Mouse (Mus musculus): ENCODE data around the gene Vsx2. TPM values are rescaled to one million over a fixed set of nuclear protein-coding genes. Genes with fewer than 3 reads are reported as not detected.

The Vsx2 gene
- polyA plus RNA-seq (2015; fragmentation: Nextera tagmentation; extraction: Ambion mirVana) = not detected in 2 replicates

DNA sequence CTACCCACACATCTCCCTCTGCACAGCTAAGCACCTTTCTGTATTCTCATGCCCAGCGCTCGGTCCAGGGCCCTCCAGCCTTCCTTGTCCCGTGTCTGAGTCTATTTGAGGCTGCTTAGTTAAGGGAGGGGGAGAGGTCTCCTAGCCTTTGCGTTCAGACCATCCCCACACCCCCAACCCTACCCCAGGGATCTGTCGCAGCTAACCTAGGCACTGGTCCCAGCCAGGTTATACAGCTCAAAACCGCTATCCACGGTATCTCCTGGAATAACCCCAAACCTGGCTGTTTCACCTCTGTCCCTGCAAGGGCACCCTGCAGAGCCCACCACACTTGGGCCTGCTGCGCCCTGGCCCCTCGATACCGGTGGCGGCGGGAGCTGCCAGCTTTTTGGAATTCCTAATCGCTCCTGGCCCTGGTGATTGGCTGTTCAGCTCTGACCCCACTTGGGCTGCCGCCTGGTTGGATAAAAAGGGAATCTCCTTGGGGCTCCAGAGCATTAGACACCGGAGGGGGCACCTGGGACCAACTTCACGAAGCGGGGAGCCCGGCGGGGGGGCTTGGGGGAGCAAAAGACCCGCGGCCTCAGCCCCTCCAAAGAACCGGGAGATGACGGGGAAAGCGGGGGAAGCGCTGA lies at the start of gene Vsx2:
TSS of gene Vsx2 (plus strand) at position 427 of the 635 bp plus-strand sequence.
- no peak for TF ChIP-seq CTCF (IDR thresholded peaks at IDR 0.05; ENCODE audit: low read depth)
- Histone ChIP-seq H3K9ac (ENCODE audit: low read depth, low read length) (no peak within 1 kb of the TSS), H3K4me3 (ENCODE audit: low read depth, low read length) (no peak within 1 kb of the TSS), H3K4me1 (replicated peaks; ENCODE audit: control insufficient read depth, insufficient read depth, low read length) (no peaks in the 10 kb centered on the region), H3K9me3 (ENCODE audit: control insufficient read depth) (no peaks in the 10 kb centered on the region), H3K36me3 (ENCODE audit: control insufficient read depth, insufficient read depth) (no peaks in the 10 kb centered on the region), H3K4me2 (replicated peaks; ENCODE audit: low read depth) (no peak within 1 kb of the TSS), H3K27me3 (replicated peaks; ENCODE audit: control insufficient read depth, insufficient read depth, low read length) (peaks cover 67% of the 10 kb centered on the region), H3K27ac (ENCODE audit: low read depth, low read length) (no peak within 1 kb of the TSS)
- 6% methylated on average over 25 of the region's 25 CpGs for WGBS
- no peak for ATAC-seq

DNA sequence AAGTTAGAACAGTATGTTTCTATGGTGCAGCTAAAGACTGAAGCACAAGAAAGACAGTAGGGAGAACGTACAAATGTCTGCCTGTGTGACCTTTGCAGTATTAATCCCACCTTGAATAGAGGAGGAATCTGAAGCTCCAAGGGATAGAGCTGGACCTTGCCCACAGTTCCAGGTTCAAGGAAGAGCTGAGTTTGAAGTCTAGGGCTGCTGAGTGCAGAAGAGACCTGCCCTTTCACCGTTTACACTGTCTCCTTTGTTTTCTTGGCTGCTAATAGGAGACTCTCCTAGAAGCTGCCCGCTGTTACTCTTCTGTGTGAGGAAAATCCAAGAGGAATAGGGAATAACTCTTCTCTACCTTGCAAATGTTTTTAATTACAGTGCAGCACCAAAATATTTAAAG lies 45.8 kb upstream of the Vsx2 start:
- ATAC-seq = no peak
- 33% methylated on average over 3 of the region's 3 CpGs for WGBS
- TF ChIP-seq CTCF (IDR thresholded peaks at IDR 0.05; ENCODE audit: low read depth) = no peak

DNA sequence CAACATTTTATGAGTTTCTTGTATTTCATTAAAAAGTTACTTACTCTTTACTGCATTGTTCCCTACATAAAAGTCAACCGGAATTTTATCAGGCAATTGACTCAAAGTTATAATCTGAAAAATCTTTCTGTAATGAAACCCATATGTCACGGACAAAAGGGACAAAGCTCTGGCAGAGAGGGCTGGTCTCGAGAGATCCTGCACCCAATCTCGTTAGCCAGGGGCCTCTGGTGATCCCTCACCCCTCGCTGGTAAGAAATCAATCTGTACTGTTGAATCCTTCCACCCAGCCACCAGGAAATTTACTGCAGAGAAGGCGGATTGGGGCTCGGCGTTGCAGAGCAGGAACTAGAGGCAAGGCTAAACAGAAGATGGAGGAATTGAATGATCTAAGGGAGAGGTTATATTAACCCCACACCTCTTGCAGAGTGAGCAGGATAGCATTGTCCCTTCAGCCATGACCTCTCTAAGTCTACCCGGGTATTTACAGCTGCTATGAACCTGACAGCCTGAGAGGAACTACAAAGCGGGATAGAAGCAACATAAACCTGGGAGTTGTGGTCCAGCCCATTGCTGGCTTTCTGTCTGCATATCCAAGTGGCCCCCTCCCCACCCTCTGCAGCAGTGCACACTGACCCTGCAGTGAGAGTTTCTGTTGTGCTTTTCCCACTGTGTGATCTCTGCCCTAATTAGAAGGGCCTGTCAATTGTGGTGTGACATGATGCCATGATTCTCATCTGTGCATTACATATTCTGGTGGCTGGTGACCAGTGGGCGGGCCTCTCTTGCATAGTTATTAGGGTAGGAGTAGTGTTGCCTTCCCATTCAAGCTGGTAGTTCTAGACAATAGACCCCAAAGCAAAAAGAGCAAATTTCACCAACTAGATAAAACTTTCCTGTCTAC lies 45.2 kb upstream of the Vsx2 start:
- Histone ChIP-seq H3K36me3 (ENCODE audit: control insufficient read depth, insufficient read depth) (peaks cover 3% of the 10 kb centered on the region; the same call in 1 of the 2 replicates), H3K4me3 (ENCODE audit: low read depth, low read length) (no peak overlapping the region), H3K4me2 (replicated peaks; ENCODE audit: low read depth) (no peak overlapping the region), H3K9me3 (ENCODE audit: control insufficient read depth) (no peaks in the 10 kb centered on the region), H3K27me3 (replicated peaks; ENCODE audit: control insufficient read depth, insufficient read depth, low read length) (no peaks in the 10 kb centered on the region), H3K9ac (ENCODE audit: low read depth, low read length) (no peak overlapping the region), H3K27ac (ENCODE audit: low read depth, low read length) (no peak overlapping the region), H3K4me1 (replicated peaks; ENCODE audit: control insufficient read depth, insufficient read depth, low read length) (no peaks in the 10 kb centered on the region)
- TF ChIP-seq CTCF (IDR thresholded peaks at IDR 0.05; ENCODE audit: low read depth) = no peak
- 54% methylated on average over 11 of the region's 11 CpGs for WGBS
- no peak for ATAC-seq

More for the DNA sequence above, 45.8 kb upstream of the Vsx2 start:
- Histone ChIP-seq H3K27me3 (replicated peaks; ENCODE audit: control insufficient read depth, insufficient read depth, low read length) (no peaks in the 10 kb centered on the region), H3K4me3 (ENCODE audit: low read depth, low read length) (no peak overlapping the region), H3K4me2 (replicated peaks; ENCODE audit: low read depth) (no peak overlapping the region), H3K9me3 (ENCODE audit: control insufficient read depth) (no peaks in the 10 kb centered on the region), H3K9ac (ENCODE audit: low read depth, low read length) (no peak overlapping the region), H3K36me3 (ENCODE audit: control insufficient read depth, insufficient read depth) (peaks cover 3% of the 10 kb centered on the region; the same call in 1 of the 2 replicates), H3K27ac (ENCODE audit: low read depth, low read length) (no peak overlapping the region), H3K4me1 (replicated peaks; ENCODE audit: control insufficient read depth, insufficient read depth, low read length) (no peaks in the 10 kb centered on the region)

DNA sequence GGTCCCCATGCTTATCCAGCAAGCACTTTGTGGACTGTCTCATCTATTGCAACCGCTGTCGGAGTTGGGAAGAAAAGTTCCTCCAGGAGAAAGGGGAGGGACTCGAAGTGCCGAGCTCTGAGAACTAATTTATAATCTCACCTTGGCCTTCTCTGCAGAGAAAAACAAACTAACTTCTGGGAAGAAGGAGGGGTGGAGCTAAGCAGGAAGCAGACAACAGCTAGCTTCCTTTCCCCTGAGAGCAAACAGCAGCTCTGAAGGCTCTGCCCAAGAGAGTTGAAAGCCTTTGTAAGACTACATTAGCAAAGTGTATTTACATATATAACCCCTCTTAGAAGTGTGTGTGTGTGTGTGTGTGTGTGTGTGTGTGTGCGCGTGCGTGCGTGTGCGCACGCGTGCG lies 44.1 kb upstream of the Vsx2 start:
- ATAC-seq = no peak
- no peak overlapping the region for H3K27ac ChIP-seq (ENCODE audit: low read depth, low read length)
- H3K4me2 ChIP-seq (replicated peaks; ENCODE audit: low read depth) = no peak overlapping the region
- 72% methylated on average over 12 of the region's 12 CpGs for WGBS
- H3K4me3 ChIP-seq (ENCODE audit: low read depth, low read length) = no peak overlapping the region
- no peaks in the 10 kb centered on the region for H3K4me1 ChIP-seq (replicated peaks; ENCODE audit: control insufficient read depth, insufficient read depth, low read length)
- peaks cover 3% of the 10 kb centered on the region; the same call in 1 of the 2 replicates for H3K36me3 ChIP-seq (ENCODE audit: control insufficient read depth, insufficient read depth)
- TF ChIP-seq CTCF (IDR thresholded peaks at IDR 0.05; ENCODE audit: low read depth) = no peak
- no peaks in the 10 kb centered on the region for H3K27me3 ChIP-seq (replicated peaks; ENCODE audit: control insufficient read depth, insufficient read depth, low read length)
- no peaks in the 10 kb centered on the region for H3K9me3 ChIP-seq (ENCODE audit: control insufficient read depth)
- H3K9ac ChIP-seq (ENCODE audit: low read depth, low read length) = no peak overlapping the region

DNA sequence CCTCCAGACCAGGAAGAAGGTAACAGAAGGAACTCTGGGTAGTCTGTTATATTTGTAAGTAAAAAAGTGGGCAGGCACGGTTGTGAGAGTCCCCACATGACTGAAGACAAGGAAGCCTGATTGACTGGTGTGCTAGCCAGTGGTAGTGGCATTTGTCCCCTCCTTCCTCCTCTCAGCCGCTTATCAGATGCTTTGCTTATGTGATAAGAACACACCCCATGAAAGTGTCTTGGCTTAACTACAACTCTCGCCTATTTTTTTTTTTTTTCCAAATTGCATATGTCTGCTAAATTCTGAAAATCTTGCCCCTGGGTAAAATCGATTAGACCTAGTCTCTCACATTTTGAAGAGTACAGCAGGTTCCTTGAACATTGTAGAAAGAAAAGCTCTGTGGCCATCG lies 39.1 kb upstream of the Vsx2 start:
- Histone ChIP-seq H3K4me2 (replicated peaks; ENCODE audit: low read depth) (no peak overlapping the region), H3K9me3 (ENCODE audit: control insufficient read depth) (no peaks in the 10 kb centered on the region), H3K27ac (ENCODE audit: low read depth, low read length) (no peak overlapping the region), H3K36me3 (ENCODE audit: control insufficient read depth, insufficient read depth) (peaks cover 15% of the 10 kb centered on the region), H3K4me3 (ENCODE audit: low read depth, low read length) (no peak overlapping the region), H3K4me1 (replicated peaks; ENCODE audit: control insufficient read depth, insufficient read depth, low read length) (no peaks in the 10 kb centered on the region), H3K9ac (ENCODE audit: low read depth, low read length) (no peak overlapping the region), H3K27me3 (replicated peaks; ENCODE audit: control insufficient read depth, insufficient read depth, low read length) (no peaks in the 10 kb centered on the region)
- ATAC-seq = no peak
- no peak for TF ChIP-seq CTCF (IDR thresholded peaks at IDR 0.05; ENCODE audit: low read depth)
- WGBS = 83% methylated on average over 5 of the region's 5 CpGs
